Mouse (Mus musculus) heart, adult 18-20 months (tissue): ENCODE results near the gene Zbtb8b. TPM values are rescaled to one million over a fixed set of nuclear protein-coding genes. Genes with fewer than 3 reads are reported as not detected.
"Not testable (repeated sequence)": the region's sequence is repeated elsewhere in the genome, so short reads cannot be mapped to it uniquely, and the experiment has no call there.

ENCODE experiments used
- DNase-seq, 2 experiments: peaks; one replicate each; pipeline ENCODE4 v3.0.0; 2021 to 2022; ENCODE audit warnings: mixed read lengths in 1 of 2
- total RNA-seq, 2 experiments: library from RNA; stranded (reverse); gene quantifications; 2 replicates each; pipeline ENCODE4 v1.2.3; 2021

Zbtb8b gene
- total RNA-seq, 2 experiments from 2014 or later, result 0.69 TPM; not detected in 1

GRCm38 (mm10) chr4:129416478-129416877 is 24.2 kb downstream of the Zbtb8b start:
- DNase-seq, result no peak

- DNase-seq, result no peak
These were observed 24.8 kb downstream of the Zbtb8b start for GRCm38 (mm10) chr4:129415892-129416291.

GRCm38 (mm10) chr4:129410991-129411390 is 29.7 kb downstream of the Zbtb8b start:
- DNase-seq, result no peak

GRCm38 (mm10) chr4:129410532-129410931 is 30.1 kb downstream of the Zbtb8b start:
- not testable (repeated sequence) for DNase-seq

GRCm38 (mm10) chr4:129406447-129406846 is 34.2 kb downstream of the Zbtb8b start:
- peak; percentile 52 to 59 for DNase-seq

GRCm38 (mm10) chr4:129399813-129400212 is 40.8 kb downstream of the Zbtb8b start:
- DNase-seq, result no peak

GRCm38 (mm10) chr4:129396960-129397359 is 43.7 kb downstream of the Zbtb8b start:
- DNase-seq, result no peak

- DNase-seq, result no peak
These were observed 46.4 kb downstream of the Zbtb8b start for GRCm38 (mm10) chr4:129394089-129394870.

GRCm38 (mm10) chr4:129390936-129391557 is 49.6 kb downstream of the Zbtb8b start:
- no peak for DNase-seq

- peak in 1 of 2 experiments; percentile 36 for DNase-seq
These were observed 50.4 kb downstream of the Zbtb8b start for GRCm38 (mm10) chr4:129390216-129390743.

- DNase-seq, result no peak
These were observed 52.2 kb downstream of the Zbtb8b start for GRCm38 (mm10) chr4:129388404-129388803.

- no peak for DNase-seq
These were observed 53.7 kb downstream of the Zbtb8b start for GRCm38 (mm10) chr4:129386989-129387388.

GRCm38 (mm10) chr4:129386269-129386946 is 54.2 kb downstream of the Zbtb8b start:
- DNase-seq, result no peak

GRCm38 (mm10) chr4:129385685-129386084 is 55.0 kb downstream of the Zbtb8b start:
- peak in 1 of 2 experiments; percentile 29 for DNase-seq

GRCm38 (mm10) chr4:129384440-129384839 is 56.2 kb downstream of the Zbtb8b start:
- DNase-seq, result peak; percentile 49 to 75

- peak in 1 of 2 experiments; percentile 37 for DNase-seq
These were observed 57.1 kb downstream of the Zbtb8b start for GRCm38 (mm10) chr4:129383586-129383985.

GRCm38 (mm10) chr4:129382488-129382887 is 58.2 kb downstream of the Zbtb8b start:
- peak; percentile 62 to 82 for DNase-seq

GRCm38 (mm10) chr4:129382029-129382428 is 58.6 kb downstream of the Zbtb8b start:
- no peak for DNase-seq

- no peak for DNase-seq
These were observed 59.5 kb downstream of the Zbtb8b start for GRCm38 (mm10) chr4:129381148-129381547.

- DNase-seq, result no peak
These were observed 60.8 kb downstream of the Zbtb8b start for GRCm38 (mm10) chr4:129379805-129380204.

- peak; percentile 43 to 74 for DNase-seq
These were observed 62.9 kb downstream of the Zbtb8b start, which contains the start of gene Zbtb8a for GRCm38 (mm10) chr4:129377601-129378390. Gene Zbtb8a, minus strand, starts transcription at chr4:129378116.
